Mouse (Mus musculus): ENCODE data around the gene Olfr645. TPM values are rescaled to one million over a fixed set of nuclear protein-coding genes. Genes with fewer than 3 reads are reported as not detected.

Olfr645 gene
- not detected in 2 replicates for polyA plus RNA-seq (2015; fragmentation: Nextera tagmentation; extraction: Ambion mirVana)

DNA sequence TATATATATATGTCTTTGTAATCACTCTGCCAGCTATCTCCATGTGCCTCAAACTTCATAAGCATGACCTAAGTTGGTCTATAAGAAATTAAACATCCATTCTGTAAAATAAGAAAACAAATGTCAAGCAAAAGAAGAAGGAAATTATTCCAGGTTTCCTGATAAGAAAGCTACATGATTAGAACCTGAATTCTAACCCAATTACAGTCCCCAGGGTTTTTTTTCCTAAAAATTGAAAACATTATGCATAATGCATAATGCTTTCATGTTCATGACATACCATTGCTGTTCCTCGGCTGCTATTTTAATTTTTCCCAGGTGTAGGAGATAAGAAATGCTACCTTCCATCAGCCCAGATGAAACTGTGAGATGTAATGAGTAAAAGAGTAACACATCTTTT, at the start of gene Olfr645:
TSS of gene Olfr645 (minus strand) at position 101 of the 400 bp plus-strand sequence.
- ATAC-seq: no peak
- 71% methylated on average over 1 of the region's 1 CpGs for WGBS

DNA sequence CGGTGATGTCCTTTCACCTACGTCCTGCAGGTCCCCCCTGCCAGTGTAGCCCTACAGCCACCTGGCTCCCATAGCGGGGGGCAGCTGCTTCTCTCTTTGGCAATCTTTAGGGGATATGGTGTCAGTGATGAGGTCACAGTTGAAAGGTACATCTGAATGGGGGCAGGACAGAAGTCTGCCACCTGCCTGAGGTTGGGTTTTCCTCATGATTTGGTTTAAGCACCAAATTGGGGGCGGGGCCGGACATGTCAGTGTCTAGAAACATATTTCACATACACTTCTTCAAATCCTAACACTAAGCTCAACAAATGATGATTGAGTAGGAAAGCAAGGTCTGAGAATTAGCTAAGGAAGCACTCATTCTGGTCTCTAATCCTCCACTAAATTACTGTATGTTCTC, 44.5 kb upstream of the Olfr645 start, which contains the start of gene Ubqln5:
TSS of gene Ubqln5 (minus strand) at position 101 of the 400 bp plus-strand sequence.
- WGBS: 85% methylated on average over 5 of the region's 5 CpGs
- H3K4me3 ChIP-seq (ENCODE audit: low read depth, low read length): no peak within 1 kb of the TSS
- H3K36me3 ChIP-seq (ENCODE audit: insufficient read depth, low read length): no peaks in the 10 kb centered on the region
- H3K9me3 ChIP-seq (ENCODE audit: low read length): no peaks in the 10 kb centered on the region
- DNase-seq (ENCODE audit: low spot score) (no peak), ATAC-seq (no peak)
- no peak within 1 kb of the TSS for H3K9ac ChIP-seq (replicated peaks; ENCODE audit: low read depth)
- TF ChIP-seq EP300 (IDR thresholded peaks at IDR 0.05): no peak
- no peak for TF ChIP-seq CTCF (IDR thresholded peaks at IDR 0.05)
- H3K4me1 ChIP-seq (ENCODE audit: insufficient read depth, low read depth, low read length): no peaks in the 10 kb centered on the region
- no peak within 1 kb of the TSS for H3K27ac ChIP-seq (ENCODE audit: low read length)
- H3K4me2 ChIP-seq (replicated peaks; ENCODE audit: low read depth, low read length): no peak within 1 kb of the TSS
- H3K27me3 ChIP-seq (replicated peaks; ENCODE audit: insufficient read depth, low read length): no peaks in the 10 kb centered on the region

More for the DNA sequence above, at the start of gene Olfr645:
- Histone ChIP-seq H3K9ac (replicated peaks; ENCODE audit: low read depth) (no peak within 1 kb of the TSS), H3K9me3 (ENCODE audit: low read length) (no peaks in the 10 kb centered on the region), H3K4me1 (ENCODE audit: insufficient read depth, low read depth, low read length) (no peaks in the 10 kb centered on the region), H3K4me3 (ENCODE audit: low read depth, low read length) (no peak within 1 kb of the TSS), H3K4me2 (replicated peaks; ENCODE audit: low read depth, low read length) (no peak within 1 kb of the TSS), H3K27ac (ENCODE audit: low read length) (no peak within 1 kb of the TSS), H3K36me3 (ENCODE audit: insufficient read depth, low read length) (no peaks in the 10 kb centered on the region), H3K27me3 (replicated peaks; ENCODE audit: insufficient read depth, low read length) (no peaks in the 10 kb centered on the region)
- no peak for TF ChIP-seq CTCF (IDR thresholded peaks at IDR 0.05)
- no peak for TF ChIP-seq EP300 (IDR thresholded peaks at IDR 0.05)
- DNase-seq (ENCODE audit: low spot score): no peak

DNA sequence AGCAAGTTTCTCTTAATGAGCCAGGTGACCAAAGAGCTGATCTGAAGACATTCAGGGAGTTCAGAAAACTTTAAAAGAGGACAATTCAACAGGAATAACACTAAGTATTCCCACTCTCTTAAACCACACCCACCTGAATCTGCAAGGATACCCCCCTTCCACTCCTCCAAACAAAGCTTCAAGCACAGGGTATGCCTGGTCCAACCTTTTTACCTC, 19.4 kb upstream of the Olfr645 start, which contains the start of gene Olfr646:
TSS of gene Olfr646 (plus strand) at position 117 of the 216 bp plus-strand sequence.
- Histone ChIP-seq H3K36me3 (ENCODE audit: insufficient read depth, low read length) (no peaks in the 10 kb centered on the region), H3K4me1 (ENCODE audit: insufficient read depth, low read depth, low read length) (no peaks in the 10 kb centered on the region), H3K4me2 (replicated peaks; ENCODE audit: low read depth, low read length) (no peak within 1 kb of the TSS), H3K27ac (ENCODE audit: low read length) (no peak within 1 kb of the TSS), H3K9me3 (ENCODE audit: low read length) (no peaks in the 10 kb centered on the region), H3K4me3 (ENCODE audit: low read depth, low read length) (no peak within 1 kb of the TSS), H3K27me3 (replicated peaks; ENCODE audit: insufficient read depth, low read length) (no peaks in the 10 kb centered on the region), H3K9ac (replicated peaks; ENCODE audit: low read depth) (no peak within 1 kb of the TSS)
- DNase-seq (ENCODE audit: low spot score) (no peak), ATAC-seq (no peak)
- TF ChIP-seq EP300 (IDR thresholded peaks at IDR 0.05) (no peak), CTCF (IDR thresholded peaks at IDR 0.05) (no peak)

DNA sequence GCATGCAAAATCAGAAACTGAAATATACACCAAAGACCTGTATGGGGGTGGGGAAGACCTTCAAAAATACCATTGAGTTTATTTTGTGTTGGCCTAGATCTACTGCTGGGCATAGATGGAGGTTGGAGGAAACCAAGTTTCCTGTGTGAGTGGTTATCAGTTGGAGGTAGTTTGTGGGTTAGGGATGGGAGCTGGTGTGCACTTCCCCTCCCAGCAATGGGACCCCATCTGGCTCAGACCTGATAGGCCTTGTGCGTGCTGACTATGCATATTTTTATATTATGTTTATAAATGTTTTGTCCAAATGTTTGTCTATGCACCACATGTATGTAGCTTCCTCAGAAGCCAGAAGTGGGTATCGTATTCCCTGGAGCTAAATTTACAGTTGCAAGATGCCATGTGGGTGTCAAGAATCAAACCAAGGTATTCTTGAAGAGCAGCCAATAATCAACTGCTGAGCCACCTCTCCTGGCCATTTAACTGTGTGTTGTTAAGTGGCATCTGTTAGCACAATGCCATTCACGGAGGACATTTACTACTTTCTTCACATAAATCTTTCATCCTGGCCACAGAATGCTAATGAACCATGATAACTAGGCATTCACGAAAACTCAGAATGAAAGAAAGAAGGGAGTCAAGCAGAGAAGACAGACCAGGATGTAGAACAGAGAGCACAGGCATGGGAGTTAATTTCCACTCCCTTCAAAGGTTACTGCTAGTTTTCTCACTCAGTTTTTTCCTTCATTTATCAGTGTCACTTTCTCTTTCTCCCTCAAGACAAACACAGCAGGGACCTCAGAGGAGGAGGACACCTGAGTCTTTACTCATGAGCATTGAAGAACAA, 18.9 kb upstream of the Olfr645 start:
- DNase-seq (ENCODE audit: low spot score) (no peak), ATAC-seq (no peak)
- TF ChIP-seq CTCF (IDR thresholded peaks at IDR 0.05): no peak
- no peak for TF ChIP-seq EP300 (IDR thresholded peaks at IDR 0.05)
- H3K9me3 ChIP-seq (ENCODE audit: low read length): no peaks in the 10 kb centered on the region
- H3K4me3 ChIP-seq (ENCODE audit: low read depth, low read length): no peak overlapping the region
- H3K4me2 ChIP-seq (replicated peaks; ENCODE audit: low read depth, low read length): no peak overlapping the region
- no peak overlapping the region for H3K9ac ChIP-seq (replicated peaks; ENCODE audit: low read depth)
- H3K27me3 ChIP-seq (replicated peaks; ENCODE audit: insufficient read depth, low read length): no peaks in the 10 kb centered on the region
- no peaks in the 10 kb centered on the region for H3K36me3 ChIP-seq (ENCODE audit: insufficient read depth, low read length)
- WGBS: 67% methylated on average over 4 of the region's 4 CpGs
- no peak overlapping the region for H3K27ac ChIP-seq (ENCODE audit: low read length)
- no peaks in the 10 kb centered on the region for H3K4me1 ChIP-seq (ENCODE audit: insufficient read depth, low read depth, low read length)

DNA sequence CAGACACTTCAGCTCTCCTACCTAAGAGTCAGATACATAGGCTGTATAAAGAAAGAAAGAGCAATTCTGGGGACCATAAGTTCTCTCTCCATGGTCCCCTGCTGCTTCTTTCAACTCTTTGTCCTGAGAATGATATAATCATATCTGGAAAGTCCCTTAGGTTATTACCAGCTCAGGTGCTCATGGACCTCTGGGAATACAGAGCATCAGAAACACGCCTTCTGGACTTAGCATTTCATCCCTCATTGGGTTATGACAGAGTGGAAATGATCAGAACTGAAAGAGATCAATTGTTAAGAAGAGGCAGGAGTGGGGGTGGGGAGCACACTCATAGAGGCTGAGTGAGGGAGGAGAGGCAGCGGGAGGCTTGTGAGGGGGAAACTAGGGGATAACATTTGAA, 13.5 kb downstream of the Olfr645 start, which contains the start of gene Olfr644:
TSS of gene Olfr644 (minus strand) at position 101 of the 400 bp plus-strand sequence.
- WGBS: 58% methylated on average over 2 of the region's 2 CpGs

DNA sequence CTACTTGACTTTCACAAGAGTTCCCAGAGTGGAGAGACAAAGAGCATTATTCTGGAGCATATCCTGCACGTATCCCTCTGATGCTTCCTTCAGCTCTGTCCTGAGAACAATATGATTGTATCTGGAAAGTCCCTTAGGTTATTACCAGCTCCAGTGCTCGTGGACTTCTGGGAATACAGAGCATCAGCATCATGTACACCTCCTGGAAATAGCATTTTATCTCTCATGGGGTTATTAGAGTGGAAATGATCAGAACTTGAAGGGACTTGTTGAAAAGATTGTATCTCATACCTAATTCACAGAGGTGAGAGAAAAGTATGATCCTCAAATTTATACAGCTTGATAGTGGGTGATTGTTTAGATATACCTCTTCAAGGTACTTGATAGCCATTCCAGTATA, 23.9 kb downstream of the Olfr645 start, which contains the start of gene 4930516K23Rik:
TSS of gene 4930516K23Rik (minus strand) at position 101 of the 400 bp plus-strand sequence.
- no peaks in the 10 kb centered on the region for H3K27me3 ChIP-seq (replicated peaks; ENCODE audit: insufficient read depth, low read length)
- no peaks in the 10 kb centered on the region for H3K9me3 ChIP-seq (ENCODE audit: low read length)
- H3K4me2 ChIP-seq (replicated peaks; ENCODE audit: low read depth, low read length): no peak within 1 kb of the TSS
- no peak for TF ChIP-seq CTCF (IDR thresholded peaks at IDR 0.05)
- no peak for TF ChIP-seq EP300 (IDR thresholded peaks at IDR 0.05)
- H3K36me3 ChIP-seq (ENCODE audit: insufficient read depth, low read length): no peaks in the 10 kb centered on the region
- no peak within 1 kb of the TSS for H3K27ac ChIP-seq (ENCODE audit: low read length)
- ATAC-seq (no peak), DNase-seq (ENCODE audit: low spot score) (no peak)
- H3K4me3 ChIP-seq (ENCODE audit: low read depth, low read length): no peak within 1 kb of the TSS
- WGBS: 37% methylated on average over 2 of the region's 2 CpGs
- no peaks in the 10 kb centered on the region for H3K4me1 ChIP-seq (ENCODE audit: insufficient read depth, low read depth, low read length)
- H3K9ac ChIP-seq (replicated peaks; ENCODE audit: low read depth): no peak within 1 kb of the TSS

More for the DNA sequence above, 13.5 kb downstream of the Olfr645 start, which contains the start of gene Olfr644:
- DNase-seq (ENCODE audit: low spot score) (no peak), ATAC-seq (no peak)
- no peaks in the 10 kb centered on the region for H3K36me3 ChIP-seq (ENCODE audit: insufficient read depth, low read length)
- H3K27ac ChIP-seq (ENCODE audit: low read length): no peak within 1 kb of the TSS
- no peak within 1 kb of the TSS for H3K4me3 ChIP-seq (ENCODE audit: low read depth, low read length)
- H3K9me3 ChIP-seq (ENCODE audit: low read length): no peaks in the 10 kb centered on the region
- H3K4me1 ChIP-seq (ENCODE audit: insufficient read depth, low read depth, low read length): no peaks in the 10 kb centered on the region
- no peaks in the 10 kb centered on the region for H3K27me3 ChIP-seq (replicated peaks; ENCODE audit: insufficient read depth, low read length)
- no peak within 1 kb of the TSS for H3K9ac ChIP-seq (replicated peaks; ENCODE audit: low read depth)
- no peak for TF ChIP-seq EP300 (IDR thresholded peaks at IDR 0.05)
- no peak for TF ChIP-seq CTCF (IDR thresholded peaks at IDR 0.05)
- no peak within 1 kb of the TSS for H3K4me2 ChIP-seq (replicated peaks; ENCODE audit: low read depth, low read length)

Measured in lung, postnatal 0 days (tissue).